Mouse (Mus musculus): Measurements from ENCODE around the gene Ndufs6. TPM values are rescaled to one million over a fixed set of nuclear protein-coding genes. Genes with fewer than 3 reads are reported as not detected.
A peak's percentile ranks its signal among the peaks of the same experiment; 100 is the strongest.

Gene Ndufs6
- polyA plus RNA-seq, 1 experiment from 2014 or later, result 401 TPM

GRCm38 (mm10) chr13:73299322-73299721 is 29.0 kb downstream of the Ndufs6 start:
- Histone ChIP-seq H3K4me3 (no peak overlapping the region), H3K27ac (no peak overlapping the region), H3K36me3 (no peaks in the 10 kb centered on the region), H3K4me1 (replicated peaks) (peaks cover 9% of the 10 kb centered on the region; the same call in 1 of the 2 replicates), H3K9me3 (no peaks in the 10 kb centered on the region), H3K27me3 (ENCODE audit: insufficient read depth, poor library complexity, severe bottlenecking) (peaks cover 4% of the 10 kb centered on the region)
- DNase-seq (ENCODE audit: low spot score), result no peak
- WGBS, result 92% methylated on average over 5 of the region's 5 CpGs

- no peaks in the 10 kb centered on the region; the same call in 1 of the 2 replicates for H3K27me3 ChIP-seq (ENCODE audit: insufficient read depth, poor library complexity, severe bottlenecking)
- H3K27ac ChIP-seq, result no peak overlapping the region
- WGBS, result 61% methylated on average over 4 of the region's 4 CpGs
- H3K4me1 ChIP-seq (replicated peaks), result peaks cover 4% of the 10 kb centered on the region; the same call in 1 of the 2 replicates
- DNase-seq (ENCODE audit: low spot score), result no peak
- no peak overlapping the region for H3K4me3 ChIP-seq
- no peaks in the 10 kb centered on the region for H3K9me3 ChIP-seq
- H3K36me3 ChIP-seq, result no peaks in the 10 kb centered on the region
Observed at GRCm38 (mm10) chr13:73298717-73299116, 29.6 kb downstream of the Ndufs6 start.

- Histone ChIP-seq H3K27ac (no peak overlapping the region), H3K4me3 (no peak overlapping the region), H3K27me3 (ENCODE audit: insufficient read depth, poor library complexity, severe bottlenecking) (peaks cover 6% of the 10 kb centered on the region; the same call in 1 of the 2 replicates), H3K36me3 (no peaks in the 10 kb centered on the region), H3K9me3 (no peaks in the 10 kb centered on the region), H3K4me1 (replicated peaks) (0 out of 2 replicates have a peak, but pooled peaks cover 5% of the 10 kb centered on the region)
- WGBS, result 38% methylated on average over 2 of the region's 2 CpGs
- no peak for DNase-seq (ENCODE audit: low spot score)
Observed at GRCm38 (mm10) chr13:73291102-73291501, 37.2 kb downstream of the Ndufs6 start.

GRCm38 (mm10) chr13:73290206-73290605 is 38.1 kb downstream of the Ndufs6 start:
- Histone ChIP-seq H3K9me3 (no peaks in the 10 kb centered on the region), H3K27me3 (ENCODE audit: insufficient read depth, poor library complexity, severe bottlenecking) (peaks cover 6% of the 10 kb centered on the region; the same call in 1 of the 2 replicates), H3K27ac (0 out of 2 replicates have a peak overlapping the region, but pooled peaks have one; percentile 23), H3K4me3 (no peak overlapping the region), H3K36me3 (no peaks in the 10 kb centered on the region), H3K4me1 (replicated peaks) (0 out of 2 replicates have a peak, but pooled peaks cover 5% of the 10 kb centered on the region)
- 85% methylated on average over 6 of the region's 6 CpGs for WGBS
- DNase-seq (ENCODE audit: low spot score), result no peak

- DNase-seq (ENCODE audit: low spot score), result no peak
- no peak overlapping the region for H3K27ac ChIP-seq
- H3K27me3 ChIP-seq (ENCODE audit: insufficient read depth, poor library complexity, severe bottlenecking), result no peaks in the 10 kb centered on the region
- no peaks in the 10 kb centered on the region for H3K36me3 ChIP-seq
- no peaks in the 10 kb centered on the region for H3K4me1 ChIP-seq (replicated peaks)
- 86% methylated on average over 1 of the region's 1 CpGs for WGBS
- H3K9me3 ChIP-seq, result no peaks in the 10 kb centered on the region
- H3K4me3 ChIP-seq, result no peak overlapping the region
Observed at GRCm38 (mm10) chr13:73283534-73283933, 44.8 kb downstream of the Ndufs6 start.

- H3K27me3 ChIP-seq (ENCODE audit: insufficient read depth, poor library complexity, severe bottlenecking), result 0 out of 2 replicates have a peak, but pooled peaks cover 5% of the 10 kb centered on the region
- WGBS, result 74% methylated on average over 2 of the region's 2 CpGs
Observed at GRCm38 (mm10) chr13:73282407-73282806, 45.9 kb downstream of the Ndufs6 start.

GRCm38 (mm10) chr13:73279196-73279595 is 49.1 kb downstream of the Ndufs6 start:
- no peak for DNase-seq (ENCODE audit: low spot score)

More at GRCm38 (mm10) chr13:73282407-73282806, 45.9 kb downstream of the Ndufs6 start:
- no peak for DNase-seq (ENCODE audit: low spot score)
- no peaks in the 10 kb centered on the region for H3K36me3 ChIP-seq
- no peaks in the 10 kb centered on the region for H3K4me1 ChIP-seq (replicated peaks)
- no peak overlapping the region for H3K27ac ChIP-seq
- H3K9me3 ChIP-seq, result no peaks in the 10 kb centered on the region
- H3K4me3 ChIP-seq, result no peak overlapping the region

GRCm38 (mm10) chr13:73277797-73278196 is 50.5 kb downstream of the Ndufs6 start:
- DNase-seq (ENCODE audit: low spot score), result no peak
- H3K27me3 ChIP-seq (ENCODE audit: insufficient read depth, poor library complexity, severe bottlenecking), result peaks cover 49% of the 10 kb centered on the region
- H3K27ac ChIP-seq, result no peak overlapping the region
- H3K4me1 ChIP-seq (replicated peaks), result peaks cover 11% of the 10 kb centered on the region
- no peaks in the 10 kb centered on the region for H3K9me3 ChIP-seq
- H3K36me3 ChIP-seq, result no peaks in the 10 kb centered on the region
- no peak overlapping the region for H3K4me3 ChIP-seq
- WGBS, result 63% methylated on average over 1 of the region's 1 CpGs

More at GRCm38 (mm10) chr13:73279196-73279595, 49.1 kb downstream of the Ndufs6 start:
- no peak overlapping the region; the same call in 1 of the 2 replicates for H3K27ac ChIP-seq
- H3K27me3 ChIP-seq (ENCODE audit: insufficient read depth, poor library complexity, severe bottlenecking), result peaks cover 35% of the 10 kb centered on the region
- H3K9me3 ChIP-seq, result no peaks in the 10 kb centered on the region
- no peaks in the 10 kb centered on the region for H3K36me3 ChIP-seq
- 64% methylated on average over 1 of the region's 1 CpGs for WGBS
- H3K4me3 ChIP-seq, result no peak overlapping the region
- H3K4me1 ChIP-seq (replicated peaks), result 0 out of 2 replicates have a peak, but pooled peaks cover 2% of the 10 kb centered on the region

GRCm38 (mm10) chr13:73277361-73277760 is 51.0 kb downstream of the Ndufs6 start:
- peaks cover 54% of the 10 kb centered on the region for H3K27me3 ChIP-seq (ENCODE audit: insufficient read depth, poor library complexity, severe bottlenecking)

GRCm38 (mm10) chr13:73273536-73273935 is 54.8 kb downstream of the Ndufs6 start:
- WGBS, result 31% methylated on average over 1 of the region's 1 CpGs
- Histone ChIP-seq H3K27me3 (ENCODE audit: insufficient read depth, poor library complexity, severe bottlenecking) (peaks cover 92% of the 10 kb centered on the region), H3K36me3 (no peaks in the 10 kb centered on the region), H3K9me3 (no peaks in the 10 kb centered on the region), H3K4me1 (replicated peaks) (peaks cover 43% of the 10 kb centered on the region), H3K27ac (no peak overlapping the region), H3K4me3 (no peak overlapping the region)
- DNase-seq (ENCODE audit: low spot score), result no peak

More at GRCm38 (mm10) chr13:73277361-73277760, 51.0 kb downstream of the Ndufs6 start:
- H3K4me3 ChIP-seq, result no peak overlapping the region
- DNase-seq (ENCODE audit: low spot score), result no peak
- peaks cover 16% of the 10 kb centered on the region for H3K4me1 ChIP-seq (replicated peaks)
- H3K36me3 ChIP-seq, result no peaks in the 10 kb centered on the region
- no peaks in the 10 kb centered on the region for H3K9me3 ChIP-seq
- 89% methylated on average over 6 of the region's 6 CpGs for WGBS
- no peak overlapping the region for H3K27ac ChIP-seq

GRCm38 (mm10) chr13:73272794-73273282 is 55.5 kb downstream of the Ndufs6 start:
- DNase-seq (ENCODE audit: low spot score), result peak; percentile 41
- Histone ChIP-seq H3K4me1 (replicated peaks) (peaks cover 48% of the 10 kb centered on the region), H3K9me3 (no peaks in the 10 kb centered on the region), H3K4me3 (no peak overlapping the region), H3K36me3 (no peaks in the 10 kb centered on the region), H3K27ac (peak overlapping the region; percentile 18; the same call in 1 of the 2 replicates), H3K27me3 (ENCODE audit: insufficient read depth, poor library complexity, severe bottlenecking) (peaks cover 94% of the 10 kb centered on the region)

GRCm38 (mm10) chr13:73271336-73272242 is 56.8 kb downstream of the Ndufs6 start:
- under 1% methylated on average over 53 of the region's 53 CpGs for WGBS
- Histone ChIP-seq H3K27ac (no peak overlapping the region; the same call in 1 of the 2 replicates), H3K4me3 (peak overlapping the region; percentile 50), H3K36me3 (no peaks in the 10 kb centered on the region), H3K4me1 (replicated peaks) (peaks cover 55% of the 10 kb centered on the region), H3K27me3 (ENCODE audit: insufficient read depth, poor library complexity, severe bottlenecking) (peaks cover 100% of the 10 kb centered on the region), H3K9me3 (no peaks in the 10 kb centered on the region)
- DNase-seq (ENCODE audit: low spot score), result peak; percentile 58

Measured in hindbrain, embryonic 10.5 days (tissue).